Mouse (Mus musculus) lung, embryonic 16.5 days (tissue): ENCODE results near the gene B230104I21Rik. TPM values are rescaled to one million over a fixed set of nuclear protein-coding genes. Genes with fewer than 3 reads are reported as not detected.

ENCODE experiments used
- ATAC-seq: fragments of 200-750 bp; cut with Nextera tagmentation; 2 replicates; pipeline ENCODE4 v1.8.0; 2017; ENCODE audit warnings: low read depth, mild to moderate bottlenecking, moderate library complexity
- H3K27ac ChIP-seq: fragments of 300-500 bp; sonication (generic); 2 replicates; pipeline ENCODE4 v1.5.1; 2014; ENCODE audit warnings: mild to moderate bottlenecking, control low read depth, low read length
- H3K27me3 ChIP-seq: fragments of 300-500 bp; sonication (generic); 2 replicates; pipeline ENCODE4 v1.6.1; 2014; ENCODE audit warnings: low read depth, low read length, mixed read lengths; ENCODE audit not compliant: control insufficient read depth, insufficient read depth
- H3K36me3 ChIP-seq: fragments of 300-500 bp; sonication (generic); 2 replicates; pipeline ENCODE4 v1.6.1; 2014; ENCODE audit warnings: low read length; ENCODE audit not compliant: control insufficient read depth, insufficient read depth
- H3K4me1 ChIP-seq: fragments of 300-500 bp; sonication (generic); replicated peaks from 2 replicates; pipeline ENCODE4 v1.6.1; 2014; ENCODE audit warnings: low read length, mixed read lengths; ENCODE audit not compliant: control insufficient read depth, insufficient read depth
- H3K4me2 ChIP-seq: fragments of 300-500 bp; sonication (generic); 2 replicates; pipeline ENCODE4 v1.6.1; 2014; ENCODE audit warnings: low read depth, low read length, control low read depth
- H3K4me3 ChIP-seq: fragments of 300-500 bp; sonication (generic); 2 replicates; pipeline ENCODE4 v1.5.1; 2014; ENCODE audit warnings: mild to moderate bottlenecking, low read length, control low read depth
- H3K9ac ChIP-seq: fragments of 300-500 bp; sonication (generic); 2 replicates; pipeline ENCODE4 v1.6.1; 2014; ENCODE audit warnings: low read length, control low read depth
- H3K9me3 ChIP-seq: fragments of 300-500 bp; sonication (generic); 2 replicates; pipeline ENCODE4 v1.6.1; 2016; ENCODE audit warnings: low read length; ENCODE audit not compliant: control insufficient read depth
- whole genome bisulfite sequencing: fragments of 180-500 bp; shearing (Covaris S2); extraction: QIAGEN DNeasy Blood & Tissue Kit; methylation state at CpG from one replicate; pipeline ENCODE4 v1.1.7; 2014; 5-methylcytosine and 5-hydroxymethylcytosine counted together
- polyA plus RNA-seq: library from polyadenylated mRNA; unstranded; fragments of >200 nt; fragmentation: Nextera tagmentation; extraction: Ambion mirVana; gene quantifications from 2 replicates; pipeline ENCODE4 v1.2.1, GENCODE M21; 2015

The B230104I21Rik gene
- polyA plus RNA-seq, 1 experiment from 2014 or later: not detected

DNA sequence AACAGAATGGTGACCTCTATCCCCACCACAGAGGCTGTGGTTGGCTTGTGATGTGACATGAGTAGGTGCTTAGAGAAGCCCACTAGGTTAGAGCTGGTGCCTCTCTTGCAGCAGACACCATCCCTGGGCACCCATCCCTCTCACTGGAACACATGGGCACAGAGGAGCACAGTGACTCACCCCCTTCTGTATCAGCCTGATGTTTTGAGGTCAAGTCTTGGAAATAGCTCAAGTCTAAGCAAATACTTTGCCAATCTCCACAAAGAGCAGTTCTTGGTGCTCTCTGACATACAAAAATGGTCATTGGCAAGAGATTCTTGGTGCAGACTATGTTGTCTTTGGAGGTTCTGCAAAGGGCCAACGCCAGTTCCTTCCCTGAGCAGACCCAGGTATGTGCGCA, 42.9 kb downstream of the B230104I21Rik start:
- Histone ChIP-seq H3K9me3 (no peaks in the 10 kb centered on the region), H3K36me3 (no peaks in the 10 kb centered on the region), H3K4me2 (no peak overlapping the region), H3K27ac (no peak overlapping the region), H3K27me3 (no peaks in the 10 kb centered on the region), H3K4me1 (no peaks in the 10 kb centered on the region), H3K9ac (no peak overlapping the region), H3K4me3 (no peak overlapping the region)
- 79% methylated on average over 2 of the region's 2 CpGs for WGBS
- ATAC-seq: no peak

DNA sequence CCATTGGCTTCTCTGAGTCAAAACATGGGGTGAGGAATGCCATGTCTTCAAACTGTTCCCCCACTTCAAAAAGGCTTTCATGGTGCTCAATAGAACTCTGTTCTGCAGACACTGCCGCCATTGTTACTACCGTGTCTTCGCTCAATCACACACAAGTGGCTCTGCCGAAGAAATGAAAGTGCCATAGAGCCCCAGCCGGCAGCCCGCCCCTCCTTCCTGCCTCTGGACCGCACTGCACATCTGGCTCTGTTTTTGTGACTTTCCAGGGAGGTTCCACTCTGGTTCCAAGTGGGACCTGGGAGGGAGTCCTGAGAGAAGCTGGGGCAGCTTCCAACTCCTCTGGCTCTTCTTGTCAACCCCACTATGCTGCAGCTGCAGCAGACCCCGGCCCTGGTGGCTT, 49.3 kb downstream of the B230104I21Rik start:
- Histone ChIP-seq H3K36me3 (no peaks in the 10 kb centered on the region), H3K27ac (no peak overlapping the region), H3K27me3 (no peaks in the 10 kb centered on the region), H3K9me3 (no peaks in the 10 kb centered on the region), H3K9ac (no peak overlapping the region), H3K4me3 (no peak overlapping the region), H3K4me2 (no peak overlapping the region), H3K4me1 (peaks cover 13% of the 10 kb centered on the region)
- no peak for ATAC-seq
- WGBS: 50% methylated on average over 8 of the region's 8 CpGs

DNA sequence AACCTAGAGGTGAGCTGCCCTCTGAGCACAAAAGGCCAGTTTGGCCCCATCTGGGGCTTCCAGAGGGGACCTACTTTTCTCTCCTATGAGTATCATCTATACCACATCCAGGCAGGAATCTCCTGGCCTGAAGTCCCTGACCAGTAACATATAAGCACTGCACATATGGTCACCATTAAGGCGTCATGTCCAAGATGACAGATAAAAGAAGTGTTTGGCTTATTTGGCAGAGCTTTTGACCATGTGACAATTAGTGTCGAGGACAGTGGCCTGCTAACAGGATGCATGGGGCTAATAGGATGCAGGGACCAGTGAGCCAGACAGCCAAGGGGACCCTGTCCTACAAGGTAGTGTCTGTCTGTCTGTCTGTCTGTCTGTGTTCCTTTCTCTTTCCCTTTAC, 50.0 kb downstream of the B230104I21Rik start:
- Histone ChIP-seq H3K4me3 (no peak overlapping the region), H3K36me3 (no peaks in the 10 kb centered on the region), H3K4me1 (peaks cover 20% of the 10 kb centered on the region), H3K27me3 (no peaks in the 10 kb centered on the region), H3K4me2 (no peak overlapping the region), H3K27ac (no peak overlapping the region), H3K9me3 (no peaks in the 10 kb centered on the region), H3K9ac (no peak overlapping the region)
- no peak; the same call in 1 of the 2 replicates for ATAC-seq
- 26% methylated on average over 2 of the region's 2 CpGs for WGBS

DNA sequence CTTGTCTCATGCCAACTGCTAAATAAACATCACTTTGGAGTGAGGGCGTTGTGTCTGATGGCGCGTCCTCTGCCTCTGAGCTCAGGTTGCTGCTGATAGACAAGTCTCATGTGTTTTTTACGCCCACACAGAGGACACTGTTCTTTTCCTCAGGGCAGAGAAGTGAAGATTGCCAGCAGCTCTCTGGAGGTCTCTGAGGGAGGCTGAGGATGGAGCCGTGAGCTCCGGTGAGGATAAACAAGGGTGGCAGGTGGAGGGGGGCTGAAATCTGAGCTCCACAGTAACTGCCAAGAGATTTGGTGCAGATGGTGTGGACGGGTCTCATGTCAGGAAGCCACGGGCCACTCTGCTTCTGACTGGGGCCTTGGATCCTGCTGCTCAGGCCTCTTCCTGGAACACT, 50.9 kb downstream of the B230104I21Rik start:
- Histone ChIP-seq H3K4me2 (no peak overlapping the region), H3K9me3 (no peaks in the 10 kb centered on the region), H3K4me3 (no peak overlapping the region), H3K9ac (no peak overlapping the region; the same call in 1 of the 2 replicates), H3K4me1 (peaks cover 20% of the 10 kb centered on the region), H3K36me3 (no peaks in the 10 kb centered on the region), H3K27me3 (no peaks in the 10 kb centered on the region), H3K27ac (no peak overlapping the region)
- 28% methylated on average over 8 of the region's 8 CpGs for WGBS
- no peak for ATAC-seq

DNA sequence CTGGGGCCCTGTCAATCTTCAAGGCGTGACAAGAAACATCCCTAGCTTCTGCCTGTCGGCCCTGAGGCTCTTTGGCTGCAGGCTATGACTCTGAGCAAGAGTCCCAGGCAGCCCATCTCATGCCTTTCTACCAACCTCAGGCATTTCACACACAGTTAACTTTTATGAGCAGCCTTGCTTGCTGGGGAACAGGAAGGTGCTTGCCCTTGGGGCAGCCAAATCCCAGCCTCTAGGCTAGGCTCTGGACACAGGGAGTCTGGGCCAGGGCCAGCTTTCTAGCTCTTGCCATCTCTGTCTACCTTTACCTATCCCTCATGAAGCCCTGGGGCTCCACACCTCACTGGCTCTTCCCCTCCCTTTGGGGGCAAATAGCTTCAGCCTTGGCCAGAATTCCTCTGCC, 53.7 kb downstream of the B230104I21Rik start:
- no peaks in the 10 kb centered on the region for H3K9me3 ChIP-seq
- no peak overlapping the region for H3K9ac ChIP-seq
- H3K4me3 ChIP-seq: no peak overlapping the region
- ATAC-seq: no peak
- peaks cover 27% of the 10 kb centered on the region for H3K4me1 ChIP-seq
- no peak overlapping the region for H3K4me2 ChIP-seq
- H3K36me3 ChIP-seq: no peaks in the 10 kb centered on the region
- peak overlapping the region; percentile 15; the same call in 1 of the 2 replicates for H3K27ac ChIP-seq
- no peaks in the 10 kb centered on the region for H3K27me3 ChIP-seq
- 84% methylated on average over 2 of the region's 2 CpGs for WGBS

DNA sequence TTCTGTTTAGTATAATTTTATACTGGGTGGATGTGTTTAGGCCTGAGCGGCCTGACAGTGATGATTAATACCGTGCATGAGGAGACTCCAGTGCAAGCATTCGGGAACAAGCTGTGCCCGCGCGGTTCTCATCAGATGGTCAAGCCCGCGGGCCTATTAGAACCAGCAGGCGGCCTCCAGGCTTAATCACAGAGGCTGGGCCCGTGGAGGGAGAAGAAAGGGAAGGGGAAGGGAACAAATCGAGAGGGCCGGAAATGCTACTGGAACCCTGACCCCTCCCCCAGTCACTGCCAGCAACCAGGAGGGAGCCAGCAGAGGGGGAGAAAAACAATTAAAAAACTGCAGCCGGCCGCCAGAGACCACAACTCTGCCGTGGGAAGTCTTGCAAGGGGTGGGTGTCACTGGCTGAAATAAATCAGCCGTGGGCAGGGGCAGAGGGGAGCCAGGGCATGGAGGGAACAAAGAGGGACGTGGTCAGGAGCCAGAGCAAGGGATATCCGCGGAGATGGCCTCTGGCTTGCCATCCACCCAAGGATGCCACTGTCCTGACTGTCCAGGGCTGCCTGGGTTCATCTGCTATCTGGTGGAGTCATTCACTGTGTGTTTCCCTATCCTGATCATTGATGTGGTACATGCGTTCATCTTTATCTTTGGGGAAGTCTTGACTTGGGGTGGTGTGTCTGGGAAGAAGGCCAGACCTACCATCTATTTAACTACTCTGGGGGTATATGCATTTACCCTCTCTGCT, 54.6 kb downstream of the B230104I21Rik start:
- H3K4me1 ChIP-seq: peaks cover 23% of the 10 kb centered on the region
- 26% methylated on average over 20 of the region's 20 CpGs for WGBS

DNA sequence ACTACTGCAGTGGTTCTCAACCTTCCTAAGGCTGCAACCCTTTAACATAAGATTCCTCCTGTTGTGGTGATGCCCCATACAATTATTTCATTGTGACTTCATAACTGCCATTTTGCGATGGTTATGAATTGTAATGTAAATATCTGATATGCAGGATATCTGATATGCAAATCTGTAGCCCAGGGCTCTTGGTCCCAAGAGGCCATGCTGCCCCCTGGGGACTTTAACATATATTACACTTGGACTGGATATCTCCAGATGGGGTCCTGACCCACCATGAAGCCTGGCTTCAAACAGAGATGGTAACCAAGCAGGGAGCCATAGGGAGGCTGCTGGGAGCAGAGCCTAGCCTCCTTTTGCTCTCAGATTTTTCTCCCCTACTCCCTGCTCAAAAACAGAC, 56.7 kb downstream of the B230104I21Rik start:
- no peak overlapping the region for H3K9ac ChIP-seq
- no peak overlapping the region for H3K4me3 ChIP-seq
- peaks cover 14% of the 10 kb centered on the region; the same call in 1 of the 2 replicates for H3K4me1 ChIP-seq
- no peak for ATAC-seq
- H3K9me3 ChIP-seq: no peaks in the 10 kb centered on the region
- H3K4me2 ChIP-seq: no peak overlapping the region
- WGBS: 30% methylated on average over 1 of the region's 1 CpGs
- H3K27me3 ChIP-seq: no peaks in the 10 kb centered on the region
- no peak overlapping the region for H3K27ac ChIP-seq
- H3K36me3 ChIP-seq: no peaks in the 10 kb centered on the region

More for the DNA sequence above, 54.6 kb downstream of the B230104I21Rik start:
- Histone ChIP-seq H3K9me3 (no peaks in the 10 kb centered on the region), H3K27ac (no peak overlapping the region; the same call in 1 of the 2 replicates), H3K27me3 (no peaks in the 10 kb centered on the region), H3K4me3 (no peak overlapping the region), H3K9ac (peak overlapping the region; percentile 49; the same call in 1 of the 2 replicates), H3K36me3 (no peaks in the 10 kb centered on the region), H3K4me2 (no peak overlapping the region)
- peak; percentile 65 for ATAC-seq

DNA sequence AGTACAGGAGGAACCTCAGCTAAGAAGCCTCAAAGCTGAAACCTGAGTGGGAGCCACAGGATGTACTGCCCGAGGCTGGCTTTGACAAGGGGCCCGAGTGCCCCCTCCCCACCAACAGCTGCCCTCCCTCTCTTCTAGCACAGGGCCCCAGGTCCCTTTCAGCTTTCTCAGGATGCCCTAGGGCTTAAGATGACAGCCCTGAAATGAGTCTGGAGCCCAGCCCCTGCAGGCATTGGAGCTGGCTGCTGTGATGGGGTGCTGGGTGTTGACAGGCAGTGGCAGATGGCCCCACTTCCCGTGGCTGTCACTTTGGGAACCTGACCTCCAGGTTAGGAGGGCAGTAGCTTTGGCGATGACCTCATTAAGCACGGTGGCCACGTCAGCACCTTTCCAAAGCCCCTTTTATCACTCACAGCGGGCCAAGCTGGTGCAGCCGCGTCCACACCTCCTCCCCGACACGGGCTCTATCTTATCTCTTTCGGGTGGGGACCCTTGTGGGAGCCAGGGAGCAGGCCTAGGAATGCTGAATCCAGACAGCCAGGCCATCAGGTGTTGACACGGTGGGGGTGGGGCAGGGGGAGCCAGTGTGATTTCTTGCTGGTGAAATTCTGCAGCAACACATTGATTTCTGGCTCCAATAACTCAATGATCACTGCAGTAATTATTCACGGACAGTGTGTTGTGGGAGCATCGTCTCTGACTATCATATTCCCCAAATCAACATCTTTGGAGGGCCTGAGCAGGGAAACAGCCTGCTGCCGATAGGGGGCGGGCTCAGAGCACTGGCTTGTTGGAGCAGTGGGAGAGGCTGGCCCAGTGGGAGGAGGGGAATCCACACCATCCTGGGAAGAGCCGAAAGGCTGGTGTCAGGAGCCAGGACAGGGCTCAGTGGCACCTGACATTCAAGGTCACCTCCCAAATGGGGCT, 57.5 kb downstream of the B230104I21Rik start:
- WGBS: 19% methylated on average over 18 of the region's 18 CpGs
- no peak overlapping the region for H3K27ac ChIP-seq
- no peak overlapping the region for H3K9ac ChIP-seq
- no peak overlapping the region for H3K4me2 ChIP-seq
- H3K4me1 ChIP-seq: peaks cover 14% of the 10 kb centered on the region; the same call in 1 of the 2 replicates
- H3K27me3 ChIP-seq: no peaks in the 10 kb centered on the region
- H3K36me3 ChIP-seq: no peaks in the 10 kb centered on the region
- no peak overlapping the region for H3K4me3 ChIP-seq
- no peaks in the 10 kb centered on the region for H3K9me3 ChIP-seq
- peak; percentile 30; the same call in 1 of the 2 replicates for ATAC-seq

DNA sequence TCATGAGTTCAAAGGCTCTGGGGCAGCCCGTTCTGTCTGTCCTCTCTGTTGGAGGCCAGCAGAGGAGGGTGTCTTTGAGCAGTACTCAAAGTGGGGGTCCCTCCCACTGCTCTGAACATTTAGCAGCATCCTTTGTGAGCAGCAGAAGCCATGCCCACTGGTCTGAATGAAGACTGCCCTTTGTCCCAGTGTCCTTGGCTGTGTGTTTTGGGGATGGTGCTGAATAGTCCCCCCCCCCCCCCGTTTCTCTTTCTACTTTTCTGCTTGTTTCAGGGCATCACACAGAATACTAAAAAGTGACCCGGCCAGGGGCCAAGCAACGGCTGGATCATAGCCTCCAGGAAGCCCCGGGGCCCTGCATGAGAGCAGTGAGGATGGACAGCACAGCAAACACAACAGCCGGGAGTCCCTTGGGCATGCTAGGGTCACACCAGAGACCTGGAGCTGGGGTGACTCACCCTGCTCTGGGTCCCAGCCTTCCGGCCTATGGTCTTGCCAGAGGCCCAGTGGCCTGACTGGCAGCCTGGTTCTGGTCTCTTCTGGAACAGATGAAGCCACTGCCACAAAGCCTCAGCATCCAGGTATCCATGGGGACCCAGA, 58.3 kb downstream of the B230104I21Rik start:
- Histone ChIP-seq H3K36me3 (no peaks in the 10 kb centered on the region), H3K9ac (no peak overlapping the region), H3K4me3 (no peak overlapping the region), H3K9me3 (no peaks in the 10 kb centered on the region), H3K27me3 (no peaks in the 10 kb centered on the region), H3K4me1 (peaks cover 14% of the 10 kb centered on the region; the same call in 1 of the 2 replicates), H3K27ac (no peak overlapping the region), H3K4me2 (no peak overlapping the region)
- no peak for ATAC-seq
- 55% methylated on average over 7 of the region's 7 CpGs for WGBS
